Mouse (Mus musculus): ENCODE results near the gene Pnrc2.

Gene Pnrc2

DNA sequence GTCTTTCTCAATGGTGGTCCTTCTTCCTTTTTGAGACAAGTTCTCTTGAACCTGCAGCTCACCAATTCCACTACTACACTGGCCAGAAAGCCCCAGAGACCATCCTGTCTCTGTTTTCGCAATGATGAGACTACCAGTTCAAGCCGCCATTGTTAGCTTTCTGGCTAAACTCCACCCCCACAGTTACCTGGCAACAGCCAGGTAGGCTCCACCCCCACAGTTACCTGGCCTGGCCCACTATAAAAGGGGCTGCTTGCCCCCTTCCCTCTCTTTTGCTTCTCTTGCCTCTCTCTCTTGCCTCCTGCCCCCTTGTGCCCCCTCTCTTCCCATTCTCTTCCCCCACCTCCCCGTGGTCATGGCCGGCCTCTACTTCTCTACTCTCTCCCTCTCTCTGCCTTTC lies 51.9 kb downstream of the Pnrc2 start:
- no peak for DNase-seq (ENCODE audit: low spot score)
